Mouse (Mus musculus): ENCODE measurements around the gene Cmss1. TPM values are rescaled to one million over a fixed set of nuclear protein-coding genes. Genes with fewer than 3 reads are reported as not detected.

The Cmss1 gene
- polyA plus RNA-seq, 1 experiment = 7.2 TPM

DNA sequence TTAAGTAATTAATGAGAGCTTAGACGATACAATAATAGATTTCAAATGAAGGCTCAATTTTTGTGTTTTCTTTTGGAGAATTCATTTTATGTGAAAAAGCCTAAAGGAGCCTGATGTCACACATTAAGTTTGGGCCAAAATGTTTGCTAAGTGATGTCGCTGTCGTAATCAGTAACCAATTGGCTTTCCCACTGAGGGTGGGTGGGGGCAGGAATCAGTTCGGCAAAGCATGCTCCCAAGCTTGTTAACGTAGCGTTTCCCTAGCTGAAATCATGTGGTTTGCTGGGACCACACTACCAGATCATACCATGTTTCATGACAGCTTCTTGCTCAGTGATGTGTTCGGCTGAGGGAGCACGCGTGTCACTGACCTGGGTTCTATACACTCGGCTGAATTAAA is 91.0 kb downstream of the Cmss1 start:
- DNase-seq (ENCODE audit: low read depth) = no peak

DNA sequence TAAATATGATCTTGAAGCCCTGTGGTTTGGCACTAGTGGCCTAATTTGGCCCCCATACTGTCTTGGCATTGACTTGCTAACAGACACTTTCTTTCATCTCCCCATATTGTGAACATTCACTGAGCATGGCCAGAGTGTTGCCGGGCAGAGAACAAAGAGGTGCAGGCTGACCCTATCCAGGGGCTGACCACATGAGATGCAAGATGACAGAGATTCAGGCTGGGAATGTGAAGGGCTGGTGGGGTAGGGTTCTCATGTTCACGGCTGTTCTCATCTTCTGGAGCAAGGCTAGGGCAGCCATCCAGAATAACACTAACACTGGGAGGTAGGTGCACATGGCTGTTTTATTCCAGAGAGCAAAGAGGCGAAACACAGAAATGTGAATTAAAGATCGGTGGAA is 92.3 kb downstream of the Cmss1 start:
- no peak for DNase-seq (ENCODE audit: low read depth)

DNA sequence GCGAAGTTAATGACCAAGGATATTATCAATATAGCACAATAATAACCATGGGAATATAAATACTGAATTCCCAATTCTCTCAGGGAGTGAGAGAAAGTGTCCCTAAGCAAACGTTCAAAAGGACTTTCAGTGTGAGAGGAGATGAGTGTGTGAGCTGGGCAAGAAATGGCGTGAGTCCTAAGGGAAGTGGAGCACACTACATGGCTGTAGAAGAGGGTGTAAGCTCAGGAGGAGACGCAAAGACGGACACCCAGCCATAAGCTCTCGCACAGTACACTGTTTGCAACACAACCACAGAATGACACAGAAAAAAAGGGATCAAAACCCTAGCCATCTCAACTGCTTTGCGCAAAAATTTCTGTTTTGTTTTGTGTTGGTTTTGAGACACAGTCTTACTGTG is 93.1 kb downstream of the Cmss1 start:
- DNase-seq (ENCODE audit: low read depth) = no peak

DNA sequence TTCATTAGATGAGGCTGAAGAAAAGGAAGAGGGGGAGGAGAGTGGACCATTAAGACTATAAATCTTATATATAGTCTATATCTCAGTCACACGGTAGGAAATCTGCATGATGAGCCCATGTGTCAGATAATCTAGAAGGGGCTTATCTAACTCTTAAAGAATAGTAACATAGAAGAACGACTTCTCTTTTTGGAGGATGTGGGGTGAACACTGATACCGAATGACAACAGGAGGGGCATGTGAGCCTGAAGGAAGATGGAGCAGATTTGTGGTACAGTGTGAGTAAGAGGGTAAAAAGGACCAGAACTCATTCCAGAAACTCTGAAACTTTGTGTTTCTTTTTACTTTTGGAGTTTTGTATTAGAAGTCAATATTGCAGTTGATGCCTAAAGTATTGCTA is 97.6 kb downstream of the Cmss1 start:
- no peak for DNase-seq (ENCODE audit: low read depth)

DNA sequence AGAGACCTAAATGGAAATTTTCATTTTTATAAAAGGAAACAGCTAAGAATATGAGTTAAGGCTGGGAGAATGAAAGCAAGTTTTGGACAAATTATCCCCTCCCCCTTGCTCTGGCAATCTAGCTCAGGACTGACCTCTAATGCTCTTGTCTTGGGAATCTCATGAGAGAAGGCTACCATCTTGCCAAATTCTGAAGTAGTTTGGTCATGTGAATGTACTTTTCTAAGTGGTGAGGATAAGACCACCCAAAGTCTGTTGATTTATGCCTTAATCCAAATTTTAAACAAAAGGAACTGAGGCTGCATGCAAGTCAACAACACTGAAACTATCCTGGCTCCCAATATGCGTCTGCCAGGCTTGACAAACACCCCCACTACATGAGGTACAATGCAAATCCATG is 98.3 kb downstream of the Cmss1 start:
- DNase-seq (ENCODE audit: low read depth) = no peak

DNA sequence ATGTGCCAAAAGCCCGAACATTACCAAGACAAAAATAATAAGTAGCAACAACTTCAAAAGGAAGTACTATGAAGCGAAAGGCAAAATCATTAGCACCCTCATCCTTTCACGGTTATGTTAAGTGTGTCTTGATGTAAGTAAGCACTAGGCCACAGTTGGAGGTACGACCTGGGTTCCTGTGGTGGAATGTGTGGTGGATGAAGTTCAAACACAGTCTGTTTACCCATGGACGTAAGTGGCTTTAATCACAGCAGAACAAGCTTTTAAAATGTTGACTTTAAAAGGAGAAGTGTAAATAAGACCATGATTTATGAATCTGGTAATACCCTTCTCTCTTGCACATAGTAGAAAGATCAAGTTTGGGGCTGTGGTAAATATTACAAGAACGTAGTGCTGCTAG is 100.5 kb downstream of the Cmss1 start:
- no peak for DNase-seq (ENCODE audit: low read depth)

DNA sequence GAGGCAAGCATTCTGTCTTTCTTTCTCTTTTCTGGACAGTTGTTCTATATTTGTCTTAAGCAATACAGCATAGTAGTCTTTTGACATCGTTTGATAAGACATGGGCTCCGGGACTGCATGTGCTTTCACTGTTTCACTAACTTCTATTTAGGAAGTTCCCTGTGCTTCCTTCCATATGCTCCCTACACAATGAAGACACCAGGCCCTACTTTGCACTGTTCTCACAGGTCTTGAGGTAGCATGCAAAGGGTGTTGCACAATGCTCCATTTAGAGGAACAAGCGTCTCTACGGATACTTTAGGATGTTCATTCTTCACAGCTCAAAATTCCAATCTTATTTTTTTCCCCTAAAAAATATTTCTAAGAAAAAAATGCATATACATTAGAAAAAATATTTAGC is 101.9 kb downstream of the Cmss1 start:
- DNase-seq (ENCODE audit: low read depth) = no peak

DNA sequence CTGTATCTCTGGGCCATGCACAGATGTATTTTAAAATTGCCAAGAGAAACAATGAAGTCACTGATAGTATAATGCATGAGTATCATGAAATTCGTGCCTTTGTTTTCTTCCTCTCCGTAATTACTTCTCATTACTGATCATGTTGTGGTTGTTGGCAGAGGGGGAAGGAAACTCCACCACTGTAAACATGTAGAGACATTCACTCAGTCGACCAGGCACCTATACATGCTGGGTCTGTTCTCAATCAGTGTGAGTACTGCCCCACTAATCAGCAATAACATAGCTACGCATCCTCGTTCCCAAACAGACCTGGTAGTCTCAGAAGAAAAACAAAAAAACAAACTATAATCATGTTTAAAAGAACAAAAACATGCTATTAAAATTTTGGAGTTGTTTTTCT is 103.9 kb downstream of the Cmss1 start:
- no peak for DNase-seq (ENCODE audit: low read depth)

DNA sequence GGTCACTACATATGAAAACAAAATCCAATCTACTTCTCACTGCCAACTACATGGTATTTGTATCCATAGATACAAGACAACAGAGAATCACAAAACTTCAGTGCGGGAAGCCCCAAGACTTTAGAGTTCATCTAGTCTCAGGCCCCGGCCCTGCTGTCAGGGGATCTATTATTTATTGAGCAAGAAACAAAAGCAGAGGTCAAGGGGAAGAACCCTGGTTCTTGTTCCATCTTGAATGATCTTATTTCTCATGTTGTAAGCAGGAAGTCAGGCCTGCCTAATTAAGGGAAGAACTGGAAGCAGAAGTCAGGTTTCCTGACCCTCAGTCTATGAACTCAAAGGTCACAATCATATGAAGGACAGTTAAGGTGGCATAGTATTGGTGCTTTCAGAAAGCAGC is 104.4 kb downstream of the Cmss1 start:
- no peak for DNase-seq (ENCODE audit: low read depth)

DNA sequence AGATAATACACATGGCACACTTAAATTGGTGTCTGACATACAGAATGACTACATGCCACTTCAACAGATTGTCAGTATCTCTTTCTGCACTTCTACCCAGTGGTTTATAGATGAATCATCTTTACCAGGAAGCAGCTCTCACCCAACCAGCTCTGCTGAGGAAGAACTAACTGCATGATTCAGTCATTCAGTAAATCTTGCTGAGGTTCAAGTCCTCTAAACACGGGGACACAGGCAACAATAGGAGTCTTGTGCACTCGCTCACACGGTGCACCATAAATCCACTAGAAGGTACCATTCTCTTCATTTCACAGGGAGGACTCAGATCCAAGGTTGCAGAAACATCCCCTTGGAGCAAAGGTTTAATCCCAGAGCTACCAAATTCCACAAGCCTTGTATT is 105.8 kb downstream of the Cmss1 start:
- DNase-seq (ENCODE audit: low read depth) = no peak

DNA sequence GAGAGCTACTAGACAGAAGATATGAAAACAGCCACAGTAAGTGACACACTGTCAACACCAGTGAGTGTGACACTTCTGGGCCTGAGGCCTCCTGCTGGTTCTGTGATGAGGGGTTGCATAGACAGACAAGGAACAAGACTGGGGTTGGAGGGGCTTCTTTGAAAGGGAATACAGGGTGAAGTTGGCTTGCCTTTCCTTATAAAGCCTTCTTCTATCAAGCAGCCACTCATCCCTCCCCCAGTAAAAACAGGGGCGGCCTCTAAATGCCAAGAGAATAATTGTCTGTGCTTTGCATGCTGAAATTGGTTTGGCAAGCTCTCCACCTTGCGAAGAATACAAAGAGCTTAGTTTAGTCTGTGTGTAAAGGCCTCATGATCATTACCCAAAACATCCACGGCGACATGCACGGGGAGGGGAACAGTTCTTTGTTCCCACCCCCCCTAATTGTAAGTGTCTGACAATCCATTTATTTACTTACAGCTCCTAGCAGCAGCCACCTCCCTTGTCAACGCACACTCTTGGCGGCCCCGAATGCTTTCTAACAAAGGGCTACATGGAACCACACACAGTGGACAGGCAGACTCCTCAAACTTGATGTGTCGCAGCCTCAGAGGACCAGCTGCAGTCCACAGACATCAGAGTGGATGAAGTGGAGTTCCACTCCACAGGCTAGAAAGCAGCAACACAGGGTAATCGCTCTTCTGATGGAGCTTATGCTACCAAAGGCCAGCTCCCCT is 110.1 kb downstream of the Cmss1 start:
- DNase-seq (ENCODE audit: low read depth) = no peak

DNA sequence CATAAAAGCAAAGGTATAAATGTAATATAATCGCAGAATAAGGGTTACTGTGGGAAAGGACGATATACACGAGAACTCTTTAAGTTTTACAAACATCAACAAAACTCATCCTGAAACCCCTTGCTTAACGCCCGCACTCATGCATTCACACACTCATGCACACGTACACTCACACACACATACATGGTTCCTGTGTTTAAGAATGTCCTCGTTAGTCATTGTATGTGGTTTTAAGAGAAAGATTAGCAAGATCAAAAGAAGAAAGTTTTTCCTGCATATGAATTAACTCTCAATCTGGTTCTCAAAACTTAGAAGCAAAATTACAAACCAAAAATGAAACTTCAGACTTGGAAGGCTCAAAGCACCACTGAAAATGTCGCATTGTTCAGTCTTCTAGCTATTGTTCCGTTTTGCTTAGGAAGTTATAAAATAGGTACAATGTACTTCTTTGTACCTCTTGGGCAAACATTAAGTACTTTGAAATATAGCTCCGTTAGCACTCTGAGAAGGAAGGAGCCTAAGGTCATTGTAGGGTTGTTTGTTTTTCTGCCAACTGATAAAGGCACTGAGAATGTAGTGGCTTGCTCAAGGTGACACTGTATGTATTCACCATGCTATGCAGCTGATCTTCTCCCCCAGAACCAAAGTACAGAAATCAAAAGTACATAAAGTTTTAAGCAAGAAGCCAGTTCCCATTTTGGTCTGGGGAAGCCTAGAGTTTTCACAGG is 111.0 kb downstream of the Cmss1 start:
- DNase-seq (ENCODE audit: low read depth) = no peak

DNA sequence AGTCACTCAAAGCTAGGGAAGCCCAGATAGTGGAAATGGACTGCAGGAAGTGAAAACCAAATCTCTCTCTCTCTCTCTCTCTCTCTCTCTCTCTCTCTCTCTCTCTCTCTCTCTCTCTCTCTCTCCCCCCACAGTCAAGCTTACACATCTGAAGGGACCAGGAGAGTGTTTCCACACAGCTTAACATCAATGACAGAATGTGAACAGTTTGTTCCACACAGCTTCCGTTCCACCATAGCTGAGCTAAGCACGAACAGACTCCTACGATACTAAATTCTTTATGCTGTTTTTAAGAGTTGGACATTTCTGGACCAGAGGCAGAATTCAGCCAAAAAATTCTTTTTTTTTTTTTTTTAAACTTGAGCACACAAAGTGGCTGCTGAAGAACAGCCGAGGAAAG is 114.8 kb downstream of the Cmss1 start:
- DNase-seq (ENCODE audit: low read depth) = no peak

DNA sequence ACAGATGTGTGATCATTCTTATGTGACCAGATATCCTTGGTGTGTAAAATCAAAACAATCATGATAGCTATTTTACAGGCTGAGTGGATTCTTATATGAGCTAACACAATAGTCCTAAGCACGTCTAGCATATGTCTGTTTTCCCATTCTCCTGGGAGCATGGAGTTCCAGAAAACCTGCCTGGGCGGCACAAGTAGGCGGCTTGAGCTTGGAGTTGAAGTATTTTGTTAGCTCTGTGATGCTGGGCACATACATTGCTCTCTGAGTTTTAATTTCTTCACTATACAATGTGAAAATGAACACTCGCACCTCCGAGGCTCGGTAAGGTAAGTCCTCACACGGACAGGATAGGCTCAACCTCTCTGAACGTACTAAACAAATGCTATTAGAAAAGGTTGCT is 116.0 kb downstream of the Cmss1 start:
- no peak for DNase-seq (ENCODE audit: low read depth)

DNA sequence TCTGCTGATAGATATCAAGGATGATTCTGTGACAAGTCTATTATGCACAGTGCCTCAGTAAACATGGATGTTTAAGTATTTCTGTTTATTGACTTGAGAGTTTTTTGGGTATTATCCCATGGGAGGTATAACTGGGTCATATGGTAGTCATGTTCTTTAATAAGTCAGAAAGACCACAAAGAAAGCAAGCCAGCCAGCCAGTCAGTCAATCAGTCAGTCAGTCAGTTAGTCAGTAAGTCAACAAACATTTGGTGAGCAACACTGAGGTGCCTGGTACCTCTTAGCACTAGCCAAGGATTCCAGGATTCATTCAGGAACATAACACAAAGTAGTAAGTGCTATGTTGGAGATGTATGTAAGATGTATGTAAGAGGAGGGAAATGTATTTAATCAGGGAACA is 118.0 kb downstream of the Cmss1 start:
- no peak for DNase-seq (ENCODE audit: low read depth)

DNA sequence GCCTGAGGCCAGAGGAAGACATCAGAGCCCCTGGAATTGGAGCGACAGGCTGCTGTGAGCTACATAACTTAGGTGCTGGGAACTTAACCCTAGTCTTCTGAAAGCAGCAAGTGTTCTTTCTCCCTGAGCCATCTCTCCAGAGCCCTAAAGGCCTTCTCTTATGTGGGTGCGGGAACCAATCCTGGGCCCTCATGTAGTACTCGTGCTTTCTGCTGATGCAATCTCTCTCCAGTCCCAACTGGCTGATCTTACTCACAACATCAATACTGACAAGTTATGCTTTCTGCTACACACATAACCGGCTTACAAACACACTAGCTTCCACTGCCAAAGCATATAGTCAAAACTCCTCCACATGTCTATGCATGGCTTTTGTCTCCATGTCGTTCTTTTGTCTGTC is 120.4 kb downstream of the Cmss1 start:
- DNase-seq (ENCODE audit: low read depth) = no peak

DNA sequence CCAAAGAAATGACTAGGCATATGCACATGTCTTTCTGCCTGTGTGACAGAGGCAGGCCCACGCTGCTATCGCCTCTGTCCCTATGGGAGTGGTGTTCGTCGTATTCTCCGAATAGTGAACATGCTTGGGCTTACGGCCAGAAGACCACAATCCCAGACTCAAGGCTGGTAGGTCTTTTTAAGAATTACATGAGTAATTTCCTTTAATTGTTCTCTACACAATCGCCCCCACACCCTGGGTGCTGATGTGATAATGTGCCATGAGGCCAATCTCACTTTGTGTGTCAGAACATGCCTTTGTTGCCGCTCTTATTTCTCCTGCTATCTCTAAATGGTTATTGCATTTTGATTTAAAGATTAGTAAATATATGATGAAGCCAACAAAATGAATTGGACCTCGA is 121.4 kb downstream of the Cmss1 start:
- DNase-seq (ENCODE audit: low read depth) = no peak

DNA sequence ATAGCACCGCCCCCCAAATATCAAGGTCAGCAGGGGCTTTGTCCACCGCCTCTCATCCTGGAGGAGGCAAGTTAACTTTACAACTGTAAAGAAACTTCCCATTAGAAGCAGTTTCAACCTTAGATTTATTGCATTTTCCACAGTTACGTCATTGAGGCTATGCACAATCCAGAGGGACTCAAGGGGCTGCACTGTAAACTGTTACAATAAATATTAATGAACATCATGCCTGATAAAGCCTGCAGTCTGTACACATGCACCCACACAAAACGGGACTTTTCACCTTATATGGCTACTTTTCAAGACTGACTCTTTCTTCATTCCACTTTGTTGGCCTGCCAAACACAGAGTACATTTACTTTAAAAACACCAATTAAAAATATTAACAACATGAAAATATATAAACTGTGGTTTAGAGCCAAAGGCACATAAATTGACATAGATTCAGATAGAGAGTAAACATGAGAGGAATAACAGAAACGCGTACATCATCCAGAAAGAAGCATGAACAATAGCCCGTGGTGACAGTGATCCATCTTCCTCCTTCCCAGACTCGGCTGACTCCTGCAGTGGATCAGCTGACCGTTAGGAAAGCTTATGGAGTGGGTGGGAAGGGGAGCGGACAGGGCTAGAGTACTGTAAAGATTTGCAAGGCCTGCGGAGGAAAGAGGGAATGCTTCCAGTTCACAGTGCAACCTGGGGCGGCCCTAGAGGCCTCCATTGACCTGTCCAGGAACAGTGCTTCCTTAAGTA is 122.4 kb downstream of the Cmss1 start:
- no peak for DNase-seq (ENCODE audit: low read depth)

DNA sequence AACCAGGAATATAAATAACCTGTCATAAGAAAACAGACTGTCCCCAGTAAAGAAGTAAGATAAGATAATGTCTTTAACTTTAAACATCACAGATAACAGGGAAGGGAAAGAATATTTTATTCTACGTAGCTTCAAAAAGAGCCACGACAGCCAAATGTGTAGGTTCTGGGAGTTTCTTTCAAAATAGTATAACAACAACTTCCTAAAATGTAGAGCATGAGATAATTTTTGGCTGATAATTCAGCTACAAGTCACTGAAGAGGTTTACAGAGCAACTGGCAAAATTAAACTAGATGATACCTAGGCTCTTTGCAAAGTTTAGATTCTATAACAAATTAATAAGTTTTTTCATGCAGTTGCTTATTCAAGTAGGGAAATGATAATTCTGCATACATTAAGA is 123.2 kb downstream of the Cmss1 start:
- no peak for DNase-seq (ENCODE audit: low read depth)

DNA sequence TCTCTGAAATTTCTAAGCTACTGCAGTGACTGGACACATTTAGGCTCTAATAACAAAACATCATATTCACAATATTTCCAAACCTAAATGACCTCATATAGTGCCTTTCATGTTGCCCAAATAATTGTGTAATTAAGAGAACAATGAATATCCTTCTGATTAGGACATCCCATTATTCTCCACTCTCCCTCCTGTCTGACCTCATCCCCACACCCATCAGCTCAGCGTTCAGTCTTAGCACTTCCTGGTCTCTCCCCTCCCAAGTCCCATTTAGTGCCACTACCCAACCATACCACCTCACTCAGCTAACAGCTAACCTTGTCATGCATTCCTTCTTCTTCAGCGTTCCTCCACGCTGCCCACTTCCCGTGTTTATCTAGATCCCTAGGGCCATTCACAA is 123.8 kb downstream of the Cmss1 start:
- DNase-seq (ENCODE audit: low read depth) = no peak

DNA sequence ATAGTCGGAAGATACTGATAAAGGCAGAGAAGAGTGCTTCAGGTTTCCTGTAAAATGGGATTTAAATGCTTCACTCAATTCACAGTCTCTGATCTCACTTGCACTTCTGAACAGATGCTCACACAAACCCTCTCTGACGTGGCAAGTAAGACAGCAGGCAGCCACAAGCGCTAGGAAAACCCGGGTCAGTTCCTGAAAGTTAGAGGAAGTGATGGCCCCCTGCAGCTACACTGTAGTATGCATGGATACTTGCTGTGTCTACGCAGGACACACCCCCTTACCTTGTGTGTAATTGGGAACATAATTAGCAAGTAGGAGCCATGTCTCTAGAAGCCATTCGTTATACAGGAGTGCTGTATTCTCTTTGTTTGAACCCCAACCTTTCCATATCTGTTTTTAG is 124.4 kb downstream of the Cmss1 start:
- no peak for DNase-seq (ENCODE audit: low read depth)

DNA sequence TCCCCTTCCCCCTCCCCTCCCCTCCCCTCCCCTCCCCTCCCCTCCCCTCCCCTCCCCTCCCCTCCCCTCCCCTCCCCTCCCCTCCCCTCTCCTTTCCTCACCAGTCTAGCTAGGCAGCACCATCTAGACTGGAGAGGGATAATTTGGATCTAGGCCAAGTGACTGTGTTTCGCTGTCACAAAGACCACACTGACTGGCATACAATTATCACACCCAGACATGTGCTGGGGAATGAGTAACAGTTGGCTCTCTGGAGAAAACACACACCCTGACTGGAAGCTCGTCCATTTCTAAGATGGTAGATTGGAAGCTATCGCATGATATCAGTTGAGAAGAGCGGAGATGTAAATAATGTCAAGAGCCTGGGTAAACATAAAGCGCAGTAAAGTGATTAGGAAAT is 126.9 kb downstream of the Cmss1 start:
- DNase-seq (ENCODE audit: low read depth) = no peak

DNA sequence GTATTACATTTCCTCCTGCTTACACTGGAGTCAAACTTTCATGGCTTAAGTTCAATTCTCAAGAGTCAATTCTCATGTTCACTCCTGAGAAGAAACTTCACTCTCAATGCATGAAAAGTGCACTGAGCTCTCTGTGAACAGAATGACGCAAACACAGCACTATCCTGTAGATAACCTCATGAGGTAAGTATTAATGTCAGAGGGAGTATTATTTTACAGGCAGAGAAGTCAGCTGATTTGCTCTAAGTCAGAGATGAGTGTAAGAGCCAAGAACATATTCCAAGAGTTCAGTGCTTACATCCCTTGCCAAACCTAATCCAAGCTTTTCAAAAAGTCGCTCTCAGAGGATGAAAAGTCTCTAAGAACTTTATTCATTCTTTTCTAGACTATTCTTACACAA is 128.2 kb downstream of the Cmss1 start:
- no peak for DNase-seq (ENCODE audit: low read depth)
